Mouse (Mus musculus) testis, adult 2 months (tissue): ENCODE measurements around the gene Ugt1a8.

Experiments used
- CTCF ChIP-seq: fragments of 200-500 bp; IDR thresholded peaks from 2 replicates; pipeline ENCODE4 v1.5.1; 2012; ENCODE audit warnings: low read depth, mild to moderate bottlenecking, inconsistent platforms, low read length, moderate library complexity; ENCODE audit not compliant: control insufficient read depth, insufficient read depth, insufficient replicate concordance
- POLR2A ChIP-seq: fragments of 200-500 bp; IDR thresholded peaks from 2 replicates; pipeline ENCODE4 v1.6.1; 2012; ENCODE audit warnings: low read depth, mild to moderate bottlenecking, inconsistent platforms, low read length, moderate library complexity; ENCODE audit not compliant: control insufficient read depth

DNA sequence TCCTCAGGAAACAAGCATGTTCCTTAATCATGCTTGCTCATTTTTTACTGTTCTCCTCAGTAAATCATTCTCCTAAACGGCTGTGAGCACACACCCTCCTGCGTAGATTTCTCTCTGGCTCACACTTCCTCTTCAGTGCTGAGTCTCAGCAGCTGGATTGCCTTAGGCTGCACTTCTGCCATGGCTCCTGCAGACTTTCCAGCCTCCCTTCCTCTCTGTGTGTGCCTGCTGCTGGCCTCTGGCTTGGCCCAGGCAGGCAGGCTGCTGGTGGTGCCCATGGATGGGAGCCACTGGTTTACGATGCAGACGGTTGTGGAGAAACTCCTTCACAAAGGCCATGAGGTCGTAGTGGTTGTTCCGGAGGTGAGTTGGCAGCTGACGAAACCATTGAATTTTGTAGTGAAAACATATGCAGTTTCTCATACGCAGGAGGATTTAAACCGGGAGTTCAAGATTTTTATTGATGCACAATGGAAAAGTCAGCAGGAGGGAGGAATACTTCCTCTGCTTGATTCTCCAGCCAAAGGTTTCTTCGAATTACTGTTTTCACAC lies 7.4 kb downstream of the Ugt1a8 start, which contains the start of gene Ugt1a7c:
- TF ChIP-seq CTCF: no peak
- TF ChIP-seq POLR2A: no peak
